Mouse (Mus musculus) midbrain, embryonic 12.5 days (tissue): ENCODE results near the gene Samd13. TPM values are rescaled to one million over a fixed set of nuclear protein-coding genes. Genes with fewer than 3 reads are reported as not detected.

Experiments used
- ATAC-seq: fragments of 200-750 bp; cut with Nextera tagmentation; 2 replicates; pipeline ENCODE4 v1.8.0; 2017; ENCODE audit warnings: low read depth, moderate TSS enrichment, moderate library complexity; ENCODE audit not compliant: low FRiP score
- H3K27ac ChIP-seq: fragments of 300-500 bp; sonication (generic); replicated peaks from 2 replicates; pipeline ENCODE4 v1.5.1; 2016; ENCODE audit warnings: mild to moderate bottlenecking
- H3K27me3 ChIP-seq: fragments of 300-500 bp; sonication (generic); 2 replicates; pipeline ENCODE4 v1.6.1; 2016; ENCODE audit warnings: mild to moderate bottlenecking
- H3K36me3 ChIP-seq: fragments of 300-500 bp; sonication (generic); 2 replicates; pipeline ENCODE4 v1.6.1; 2016
- H3K4me1 ChIP-seq: fragments of 300-500 bp; sonication (generic); 2 replicates; pipeline ENCODE4 v1.6.1; 2016
- H3K4me2 ChIP-seq: fragments of 300-500 bp; sonication (generic); replicated peaks from 2 replicates; pipeline ENCODE4 v1.6.1; 2016; ENCODE audit warnings: mild to moderate bottlenecking, moderate library complexity
- H3K4me3 ChIP-seq: fragments of 300-500 bp; sonication (generic); 2 replicates; pipeline ENCODE4 v1.5.1; 2016; ENCODE audit warnings: mild to moderate bottlenecking
- H3K9ac ChIP-seq: fragments of 300-500 bp; sonication (generic); replicated peaks from 2 replicates; pipeline ENCODE4 v1.6.1; 2016; ENCODE audit warnings: mild to moderate bottlenecking, moderate library complexity
- H3K9me3 ChIP-seq: fragments of 300-500 bp; sonication (generic); 2 replicates; pipeline ENCODE4 v1.6.1; 2016; ENCODE audit warnings: mild to moderate bottlenecking
- WGBS: fragments of 180-500 bp; shearing (Covaris S2); methylation state at CpG from one replicate; pipeline ENCODE4 v1.1.7; 2016; 5-methylcytosine and 5-hydroxymethylcytosine counted together
- polyA plus RNA-seq: library from polyadenylated mRNA; unstranded; fragments of >200 nt; fragmentation: Nextera tagmentation; extraction: Ambion mirVana; gene quantifications from 2 replicates; pipeline ENCODE4 v1.2.1, GENCODE M21; 2016

The Samd13 gene
- 0.97 and 1.0 TPM in 2 replicates for polyA plus RNA-seq

DNA sequence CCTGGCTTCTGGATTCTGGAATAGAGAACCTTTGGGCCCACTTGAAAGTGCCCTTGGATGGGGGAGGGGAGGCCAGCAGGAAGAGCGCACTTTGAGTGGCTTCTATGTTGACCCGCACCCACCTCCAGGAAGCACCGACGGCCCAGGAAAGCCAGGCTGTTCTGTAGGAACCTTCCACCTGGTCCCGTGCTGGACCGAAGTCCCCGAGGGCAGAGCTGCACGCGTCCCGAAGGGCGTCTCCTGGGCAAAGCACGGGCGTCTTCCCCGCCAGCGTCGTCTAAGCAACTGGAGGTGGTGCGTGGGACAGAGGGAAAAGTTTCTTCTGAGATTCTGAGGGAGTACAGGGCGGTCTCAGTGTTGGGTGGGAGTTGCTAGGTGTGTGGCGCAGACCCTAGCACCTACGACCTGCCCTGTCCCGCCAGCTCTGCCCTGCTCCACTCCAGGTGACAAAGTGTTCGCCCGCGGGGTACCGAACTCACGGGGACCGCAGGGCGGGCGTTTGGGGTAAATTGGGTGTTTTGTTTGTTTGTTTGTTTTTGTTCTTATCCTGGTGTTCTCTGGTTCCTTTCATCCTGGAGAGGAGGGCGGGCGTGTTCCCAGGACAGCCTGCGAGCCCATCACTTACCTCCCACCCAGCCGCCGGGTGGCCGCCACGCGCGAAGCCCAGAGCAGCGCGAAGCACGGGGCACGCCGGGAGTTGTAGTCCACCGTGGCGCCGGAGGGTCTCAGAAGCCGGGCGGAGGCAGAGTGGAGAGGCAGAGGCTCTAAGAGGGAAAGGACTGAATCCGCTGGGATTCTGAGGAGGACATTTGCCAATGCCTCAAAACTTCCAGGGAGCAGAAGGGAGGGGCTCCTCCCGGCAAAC, at the start of gene Samd13:
TSS of gene Samd13 (minus strand) at position 782 of the 865 bp plus-strand sequence.
- Histone ChIP-seq H3K9ac (peak within 1 kb of the TSS; percentile 49), H3K36me3 (no peaks in the 10 kb centered on the region), H3K4me1 (peaks cover 12% of the 10 kb centered on the region; the same call in 1 of the 2 replicates), H3K4me3 (peak within 1 kb of the TSS; percentile 57), H3K4me2 (peak within 1 kb of the TSS; percentile 79), H3K9me3 (no peaks in the 10 kb centered on the region), H3K27ac (no peak within 1 kb of the TSS), H3K27me3 (peaks cover 24% of the 10 kb centered on the region)
- 3% methylated on average over 50 of the region's 50 CpGs for WGBS
- peak; percentile 93 for ATAC-seq

GRCm38 (mm10) chr3:146731499-146731898, 46.1 kb upstream of the Samd13 start:
- peaks cover 5% of the 10 kb centered on the region; the same call in 1 of the 2 replicates for H3K9me3 ChIP-seq
- no peak overlapping the region for H3K9ac ChIP-seq
- H3K27me3 ChIP-seq = no peaks in the 10 kb centered on the region
- H3K36me3 ChIP-seq = peaks cover 53% of the 10 kb centered on the region
- H3K4me3 ChIP-seq = no peak overlapping the region
- no peak overlapping the region for H3K27ac ChIP-seq
- no peak overlapping the region for H3K4me2 ChIP-seq
- no peaks in the 10 kb centered on the region for H3K4me1 ChIP-seq
- ATAC-seq = no peak
- whole genome bisulfite sequencing = 95% methylated on average over 11 of the region's 11 CpGs

- WGBS = 82% methylated on average over 3 of the region's 3 CpGs
- no peaks in the 10 kb centered on the region for H3K27me3 ChIP-seq
- H3K27ac ChIP-seq = no peak overlapping the region
- no peak for ATAC-seq
- no peaks in the 10 kb centered on the region for H3K4me1 ChIP-seq
- no peak overlapping the region for H3K4me2 ChIP-seq
- no peak overlapping the region for H3K4me3 ChIP-seq
- peaks cover 12% of the 10 kb centered on the region; the same call in 1 of the 2 replicates for H3K9me3 ChIP-seq
- no peak overlapping the region for H3K9ac ChIP-seq
- H3K36me3 ChIP-seq = peaks cover 22% of the 10 kb centered on the region
Observed at GRCm38 (mm10) chr3:146723037-146723436, 37.6 kb upstream of the Samd13 start.

- 84% methylated on average over 4 of the region's 4 CpGs for WGBS
- no peaks in the 10 kb centered on the region for H3K36me3 ChIP-seq
- ATAC-seq = no peak
- no peak overlapping the region for H3K4me2 ChIP-seq
- no peak overlapping the region for H3K27ac ChIP-seq
- no peaks in the 10 kb centered on the region for H3K27me3 ChIP-seq
- no peaks in the 10 kb centered on the region; the same call in 1 of the 2 replicates for H3K4me1 ChIP-seq
- H3K9me3 ChIP-seq = no peaks in the 10 kb centered on the region
- H3K4me3 ChIP-seq = no peak overlapping the region
- H3K9ac ChIP-seq = no peak overlapping the region
Observed at GRCm38 (mm10) chr3:146719696-146720095, 34.3 kb upstream of the Samd13 start.

- H3K4me2 ChIP-seq = no peak overlapping the region
Observed at GRCm38 (mm10) chr3:146718251-146718650, 32.9 kb upstream of the Samd13 start.

GRCm38 (mm10) chr3:146712305-146712704, 26.9 kb upstream of the Samd13 start:
- no peak overlapping the region for H3K27ac ChIP-seq
- no peak overlapping the region for H3K4me2 ChIP-seq
- no peaks in the 10 kb centered on the region for H3K9me3 ChIP-seq
- H3K36me3 ChIP-seq = no peaks in the 10 kb centered on the region
- H3K27me3 ChIP-seq = no peaks in the 10 kb centered on the region
- ATAC-seq = no peak
- H3K4me1 ChIP-seq = no peaks in the 10 kb centered on the region
- no peak overlapping the region for H3K4me3 ChIP-seq
- no peak overlapping the region for H3K9ac ChIP-seq
- 72% methylated on average over 7 of the region's 7 CpGs for WGBS

More at GRCm38 (mm10) chr3:146718251-146718650, 32.9 kb upstream of the Samd13 start:
- H3K27me3 ChIP-seq = no peaks in the 10 kb centered on the region
- no peaks in the 10 kb centered on the region for H3K9me3 ChIP-seq
- 63% methylated on average over 5 of the region's 5 CpGs for WGBS
- no peaks in the 10 kb centered on the region; the same call in 1 of the 2 replicates for H3K4me1 ChIP-seq
- no peak overlapping the region for H3K4me3 ChIP-seq
- H3K36me3 ChIP-seq = no peaks in the 10 kb centered on the region
- no peak overlapping the region for H3K9ac ChIP-seq
- no peak overlapping the region for H3K27ac ChIP-seq
- no peak for ATAC-seq

- Histone ChIP-seq H3K36me3 (no peaks in the 10 kb centered on the region), H3K27me3 (no peaks in the 10 kb centered on the region), H3K4me2 (no peak overlapping the region), H3K9ac (no peak overlapping the region), H3K9me3 (no peaks in the 10 kb centered on the region), H3K27ac (no peak overlapping the region), H3K4me1 (no peaks in the 10 kb centered on the region), H3K4me3 (no peak overlapping the region)
- no peak for ATAC-seq
- 79% methylated on average over 6 of the region's 6 CpGs for WGBS
Observed at GRCm38 (mm10) chr3:146711559-146711958, 26.2 kb upstream of the Samd13 start.

DNA sequence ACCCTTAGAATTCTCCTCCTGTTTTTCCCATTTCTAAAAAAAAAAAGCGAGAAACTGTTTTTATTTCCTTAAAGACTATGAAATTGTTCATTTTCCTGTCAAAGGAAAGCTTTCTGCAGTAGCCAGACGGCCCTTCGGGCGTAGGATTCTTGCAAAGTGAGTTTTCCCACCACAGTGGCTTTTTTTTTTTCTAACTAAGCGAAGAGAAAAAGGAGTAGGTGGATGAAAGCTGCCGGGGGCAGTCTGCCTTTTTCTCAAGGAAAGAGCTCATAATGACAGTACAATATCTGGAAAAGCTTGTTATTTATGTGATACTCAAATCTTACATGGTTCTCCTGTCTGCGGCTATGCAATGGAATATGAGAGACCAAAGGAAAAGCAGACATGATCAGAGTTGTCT, 25.7 kb upstream of the Samd13 start:
- no peak for ATAC-seq
- 83% methylated on average over 7 of the region's 7 CpGs for WGBS
- no peaks in the 10 kb centered on the region for H3K27me3 ChIP-seq
- H3K36me3 ChIP-seq = no peaks in the 10 kb centered on the region
- H3K9ac ChIP-seq = no peak overlapping the region
- H3K4me3 ChIP-seq = no peak overlapping the region
- no peaks in the 10 kb centered on the region for H3K9me3 ChIP-seq
- H3K4me1 ChIP-seq = no peaks in the 10 kb centered on the region
- no peak overlapping the region for H3K27ac ChIP-seq
- no peak overlapping the region for H3K4me2 ChIP-seq

DNA sequence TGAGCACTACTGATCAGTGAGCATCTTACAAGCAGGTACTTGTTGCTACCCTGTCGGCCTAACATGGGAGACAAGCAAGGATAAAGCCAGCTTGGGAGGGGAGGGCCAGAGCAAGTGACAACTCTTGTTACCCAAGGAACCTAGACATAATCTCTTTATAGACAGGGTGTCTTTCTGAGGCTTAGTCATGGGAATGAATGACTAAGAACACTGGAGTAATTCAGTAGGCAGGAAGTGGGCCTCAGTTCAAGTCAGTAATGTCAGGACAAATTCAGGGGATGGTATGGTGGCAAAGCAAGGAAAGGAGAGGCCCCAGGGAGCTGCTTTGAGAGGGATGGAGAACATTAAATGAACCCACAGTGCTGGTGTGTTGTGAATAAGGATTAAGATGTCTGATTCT, 23.7 kb upstream of the Samd13 start:
- Histone ChIP-seq H3K36me3 (no peaks in the 10 kb centered on the region), H3K27me3 (no peaks in the 10 kb centered on the region), H3K9me3 (no peaks in the 10 kb centered on the region), H3K27ac (no peak overlapping the region), H3K4me3 (no peak overlapping the region), H3K9ac (no peak overlapping the region), H3K4me1 (no peaks in the 10 kb centered on the region), H3K4me2 (no peak overlapping the region)
- WGBS = 63% methylated on average over 1 of the region's 1 CpGs
- no peak for ATAC-seq

DNA sequence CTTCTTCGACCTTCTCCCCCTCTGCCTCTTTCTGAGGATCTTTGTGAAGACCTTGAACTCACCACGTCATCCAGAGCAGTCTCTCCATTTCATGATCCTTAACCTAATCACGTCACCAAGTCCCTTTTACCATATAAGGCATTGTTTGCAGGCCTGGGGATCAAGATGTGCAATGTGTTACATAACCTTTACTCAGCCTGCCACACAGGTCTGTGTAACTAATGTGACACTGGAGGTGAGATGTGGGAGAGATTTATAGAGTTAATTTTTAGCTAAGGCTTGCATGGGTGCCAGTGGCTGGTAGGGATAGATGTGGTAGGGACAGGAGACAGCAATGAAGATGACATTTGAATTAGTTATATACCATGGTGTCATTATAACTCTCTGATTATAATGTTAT, 23.0 kb upstream of the Samd13 start:
- H3K36me3 ChIP-seq = no peaks in the 10 kb centered on the region
- H3K4me3 ChIP-seq = no peak overlapping the region
- no peak for ATAC-seq
- no peak overlapping the region for H3K9ac ChIP-seq
- no peaks in the 10 kb centered on the region for H3K27me3 ChIP-seq
- no peaks in the 10 kb centered on the region for H3K9me3 ChIP-seq
- 85% methylated on average over 3 of the region's 3 CpGs for WGBS
- H3K27ac ChIP-seq = no peak overlapping the region
- H3K4me2 ChIP-seq = no peak overlapping the region
- H3K4me1 ChIP-seq = no peaks in the 10 kb centered on the region

DNA sequence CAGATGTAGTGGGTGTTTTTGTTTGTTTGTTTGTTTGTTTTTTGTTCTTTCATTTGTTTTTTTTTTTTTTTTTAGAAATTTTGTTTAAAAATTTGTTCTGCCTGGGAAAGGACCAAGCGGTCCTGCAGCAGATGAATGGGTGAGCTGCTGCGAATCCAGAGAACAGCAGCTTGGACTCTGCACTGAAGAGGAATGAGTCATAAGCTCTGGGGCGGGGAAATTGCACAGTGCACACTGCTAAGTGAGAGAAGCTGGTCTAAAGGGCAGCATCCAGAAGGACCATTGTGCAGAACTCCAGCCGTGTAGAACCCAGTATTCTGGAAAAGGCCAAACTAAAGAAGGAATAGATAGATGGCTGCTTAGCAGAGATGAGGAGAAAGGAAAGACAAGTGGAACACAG, 18.7 kb upstream of the Samd13 start:
- H3K27ac ChIP-seq = no peak overlapping the region
- H3K4me2 ChIP-seq = no peak overlapping the region
- H3K4me1 ChIP-seq = no peaks in the 10 kb centered on the region
- 90% methylated on average over 4 of the region's 4 CpGs for whole genome bisulfite sequencing
- no peaks in the 10 kb centered on the region for H3K27me3 ChIP-seq
- no peak for ATAC-seq
- H3K4me3 ChIP-seq = no peak overlapping the region
- no peaks in the 10 kb centered on the region for H3K36me3 ChIP-seq
- no peak overlapping the region for H3K9ac ChIP-seq
- H3K9me3 ChIP-seq = no peaks in the 10 kb centered on the region

DNA sequence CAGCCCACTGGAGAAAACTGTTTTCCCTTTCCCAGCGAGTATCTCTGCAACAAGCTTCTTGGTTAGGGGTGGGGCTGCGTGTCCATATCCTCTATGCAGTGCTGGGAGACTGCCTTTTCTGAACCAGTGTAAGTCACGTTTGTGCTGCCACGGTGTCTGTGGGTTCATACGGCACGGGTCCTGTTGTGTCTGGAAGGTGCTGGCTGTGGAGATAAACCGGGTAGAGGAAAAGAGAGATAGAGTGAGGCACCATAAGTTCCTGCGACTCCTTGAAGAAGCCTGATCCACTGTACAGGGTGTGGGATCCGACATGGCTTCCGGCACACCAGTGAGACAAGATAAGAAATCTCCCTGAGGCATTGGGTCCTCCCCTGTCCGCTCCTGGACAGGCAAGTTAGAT, 14.7 kb upstream of the Samd13 start:
- Histone ChIP-seq H3K4me1 (no peaks in the 10 kb centered on the region), H3K27ac (no peak overlapping the region), H3K9me3 (no peaks in the 10 kb centered on the region), H3K4me2 (no peak overlapping the region), H3K4me3 (no peak overlapping the region), H3K27me3 (no peaks in the 10 kb centered on the region), H3K9ac (no peak overlapping the region), H3K36me3 (no peaks in the 10 kb centered on the region)
- no peak for ATAC-seq
- WGBS = 90% methylated on average over 11 of the region's 11 CpGs
